Mouse (Mus musculus) kidney, adult 8-10 months (tissue): ENCODE measurements around the gene Kcnj12.
A peak's percentile ranks its signal among the peaks of the same experiment; 100 is the strongest.

ENCODE experiments used
- DNase-seq, 2 experiments: peaks; one replicate each; pipeline ENCODE4 v3.0.0; 2022

The Kcnj12 gene

DNA sequence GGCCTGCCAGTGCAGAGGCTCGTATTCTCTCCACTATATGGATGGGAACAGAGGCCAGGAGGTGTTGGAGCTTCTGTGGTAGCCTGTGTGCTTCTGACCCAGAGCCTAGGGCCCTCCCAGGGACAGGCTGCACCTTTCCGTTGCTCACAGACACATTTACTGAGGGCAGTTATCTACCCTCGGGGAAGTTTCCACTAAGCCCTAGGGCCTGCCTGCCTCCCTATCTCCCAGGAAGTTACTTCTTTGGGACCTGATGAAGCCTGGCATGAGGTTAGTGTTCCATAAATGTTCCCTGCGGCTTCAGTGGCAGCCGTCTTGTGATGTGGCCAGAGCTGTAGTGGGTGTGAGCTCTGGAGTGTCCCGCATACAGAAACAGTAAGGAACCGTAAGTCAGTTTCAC is 3.2 kb downstream of the Kcnj12 start:
- no peak for DNase-seq

DNA sequence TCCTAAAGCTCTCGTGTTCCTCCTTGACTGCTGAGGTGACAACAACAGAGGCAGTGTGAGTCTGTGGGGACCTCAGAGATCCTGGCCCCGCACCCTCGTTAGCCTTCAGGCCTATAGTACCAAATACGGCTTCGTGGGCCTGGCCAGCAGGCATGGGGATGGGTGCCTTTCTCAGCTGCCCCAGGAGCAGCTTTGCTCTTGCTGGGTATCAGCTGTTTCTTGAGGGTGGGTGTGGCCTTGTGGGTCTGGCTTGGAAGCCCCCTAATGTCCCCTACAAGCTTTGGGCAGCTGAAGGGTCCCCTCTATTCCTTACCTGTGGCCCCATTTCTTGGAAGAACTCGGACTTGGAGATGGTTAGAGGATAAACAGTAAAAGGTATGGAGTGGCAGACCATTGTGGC is 4.0 kb downstream of the Kcnj12 start:
- DNase-seq = no peak

DNA sequence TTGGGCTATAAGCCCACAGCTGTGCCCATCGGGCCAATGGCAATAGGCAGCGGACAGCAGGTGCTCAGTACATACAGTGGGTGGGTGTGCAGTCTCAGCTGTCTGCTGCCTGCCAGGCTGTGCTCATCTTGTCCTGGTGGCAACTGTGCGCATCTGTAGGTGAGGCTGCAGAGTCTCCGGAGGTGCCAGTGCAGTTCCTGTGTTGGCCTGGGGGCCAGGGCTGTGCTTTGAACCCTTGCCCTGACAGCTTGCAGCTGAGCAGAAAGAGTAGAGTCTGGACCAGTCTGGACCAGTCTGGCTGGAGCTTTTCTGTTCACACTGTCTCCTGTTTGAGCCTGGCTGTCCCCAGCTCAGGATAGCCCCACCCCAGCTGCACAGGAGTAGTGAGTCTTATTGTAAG is 4.8 kb downstream of the Kcnj12 start:
- no peak for DNase-seq

DNA sequence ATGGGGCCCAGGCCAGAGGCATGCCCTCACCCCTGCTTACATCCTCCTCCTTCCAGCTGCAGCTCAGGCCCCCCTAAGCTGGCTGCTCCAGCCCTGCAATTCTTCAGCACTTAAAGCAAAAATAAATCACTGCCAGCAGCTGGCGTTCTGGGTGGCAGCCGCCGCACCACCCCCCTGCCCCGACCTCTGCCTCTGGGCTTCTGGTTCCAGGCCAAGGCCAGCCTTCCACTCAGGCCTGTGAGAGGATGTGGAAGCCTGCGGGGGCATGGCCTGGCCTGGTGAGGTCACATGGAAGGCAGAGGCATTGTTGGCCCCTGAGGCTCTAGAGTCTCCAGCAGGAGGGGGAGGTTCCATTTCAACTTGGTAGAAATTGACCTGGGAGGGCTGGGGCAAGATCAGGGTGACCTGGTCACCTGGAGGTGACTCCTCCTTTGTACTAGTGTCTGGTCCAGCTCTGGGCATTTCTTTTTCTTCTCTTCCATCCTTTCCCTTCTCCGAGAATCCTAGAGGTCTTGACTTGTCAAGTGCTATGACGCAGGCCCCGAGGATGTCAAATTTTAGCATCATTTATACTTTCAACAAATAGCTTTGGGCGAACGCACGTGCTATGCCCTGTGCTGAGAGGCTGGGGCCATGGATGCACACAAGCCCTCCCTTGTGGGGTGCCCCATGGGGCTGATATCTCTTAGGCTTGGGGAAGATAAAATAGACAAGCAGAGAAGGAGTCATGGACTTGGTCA is 6.0 kb downstream of the Kcnj12 start:
- peak; percentile 57 to 63 for DNase-seq

DNA sequence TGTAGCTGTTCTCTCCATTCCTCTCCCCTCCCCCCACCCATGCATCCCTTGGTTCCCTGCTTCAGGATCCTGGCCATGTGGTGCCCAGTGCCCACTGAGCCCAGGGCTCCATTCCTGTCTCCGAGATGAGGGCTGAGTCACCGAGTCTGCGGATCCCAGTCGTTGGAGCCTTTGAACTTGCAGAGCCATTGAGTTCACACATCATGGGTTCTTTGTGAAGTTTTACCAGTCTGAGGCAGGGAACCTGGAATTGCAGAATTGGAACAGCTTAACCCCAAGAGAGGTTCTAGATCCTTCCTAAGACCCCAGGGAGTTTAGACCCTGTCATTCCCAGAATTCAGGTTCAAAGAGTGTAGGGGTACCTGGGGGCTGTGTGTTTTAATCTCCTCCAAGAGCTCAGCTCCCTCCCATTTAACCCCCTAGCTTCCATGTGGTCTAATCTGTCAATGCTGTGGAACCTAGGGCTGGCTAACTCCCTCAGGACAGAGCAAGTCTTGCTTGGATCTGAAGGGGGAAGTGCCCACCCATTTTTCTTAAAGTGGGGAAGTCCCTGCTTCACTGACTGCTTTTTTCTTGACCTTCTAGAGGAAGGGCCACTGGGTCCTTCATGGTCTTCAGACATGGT is 6.9 kb downstream of the Kcnj12 start:
- DNase-seq = no peak

DNA sequence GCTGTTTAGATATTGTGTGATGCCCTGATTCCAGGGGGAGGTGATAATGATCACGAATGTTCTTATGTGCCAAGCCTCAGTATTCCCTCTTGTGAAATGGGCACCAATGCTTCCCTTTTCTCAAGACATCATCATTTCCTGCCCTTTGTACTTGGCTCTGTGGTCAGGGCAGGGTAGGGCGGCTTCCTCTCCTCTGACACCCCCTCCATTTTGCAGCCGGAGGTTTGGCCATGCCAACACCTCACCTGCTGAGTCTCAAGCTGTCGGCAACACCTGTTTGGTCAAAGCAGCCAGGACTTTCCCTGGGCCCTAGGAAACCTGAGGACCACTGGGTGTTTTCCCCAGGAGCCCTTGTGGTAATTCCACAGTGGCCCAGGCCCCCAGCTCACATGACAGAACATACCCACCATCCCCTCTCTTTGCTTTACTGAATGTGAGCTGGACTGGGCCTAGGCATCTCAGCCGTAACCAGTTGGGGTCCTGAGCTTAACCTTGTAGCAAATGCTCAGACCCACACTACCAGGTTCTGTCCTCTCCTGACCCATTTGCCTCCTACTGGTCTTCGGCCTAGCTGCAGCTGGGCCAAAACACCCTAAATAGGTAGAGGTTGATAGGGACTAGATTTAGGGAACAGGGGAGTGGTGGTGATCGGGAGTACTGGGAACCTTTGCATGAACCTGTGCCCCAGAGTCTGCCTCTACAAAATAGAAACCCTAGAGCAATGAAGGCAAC is 7.7 kb downstream of the Kcnj12 start:
- DNase-seq = no peak

DNA sequence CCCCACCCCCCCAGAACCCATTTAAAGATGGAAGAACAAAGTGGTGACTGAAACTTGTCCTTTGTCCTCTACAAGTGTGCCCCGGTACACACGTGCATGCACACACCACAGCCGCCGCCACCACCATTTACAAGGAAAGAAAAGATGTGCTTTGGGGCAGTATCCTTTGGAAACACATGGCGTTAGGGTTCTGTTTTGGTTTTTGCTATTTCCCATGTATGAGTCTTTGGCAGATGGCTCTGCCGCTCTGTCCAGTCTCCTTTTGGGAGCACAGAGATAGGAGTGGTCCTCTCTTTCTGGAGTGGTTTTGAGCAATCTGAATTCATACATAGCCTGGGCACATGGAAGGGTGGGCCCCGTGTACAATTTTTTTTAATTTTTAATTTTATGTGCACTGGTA is 8.8 kb downstream of the Kcnj12 start:
- DNase-seq = no peak

DNA sequence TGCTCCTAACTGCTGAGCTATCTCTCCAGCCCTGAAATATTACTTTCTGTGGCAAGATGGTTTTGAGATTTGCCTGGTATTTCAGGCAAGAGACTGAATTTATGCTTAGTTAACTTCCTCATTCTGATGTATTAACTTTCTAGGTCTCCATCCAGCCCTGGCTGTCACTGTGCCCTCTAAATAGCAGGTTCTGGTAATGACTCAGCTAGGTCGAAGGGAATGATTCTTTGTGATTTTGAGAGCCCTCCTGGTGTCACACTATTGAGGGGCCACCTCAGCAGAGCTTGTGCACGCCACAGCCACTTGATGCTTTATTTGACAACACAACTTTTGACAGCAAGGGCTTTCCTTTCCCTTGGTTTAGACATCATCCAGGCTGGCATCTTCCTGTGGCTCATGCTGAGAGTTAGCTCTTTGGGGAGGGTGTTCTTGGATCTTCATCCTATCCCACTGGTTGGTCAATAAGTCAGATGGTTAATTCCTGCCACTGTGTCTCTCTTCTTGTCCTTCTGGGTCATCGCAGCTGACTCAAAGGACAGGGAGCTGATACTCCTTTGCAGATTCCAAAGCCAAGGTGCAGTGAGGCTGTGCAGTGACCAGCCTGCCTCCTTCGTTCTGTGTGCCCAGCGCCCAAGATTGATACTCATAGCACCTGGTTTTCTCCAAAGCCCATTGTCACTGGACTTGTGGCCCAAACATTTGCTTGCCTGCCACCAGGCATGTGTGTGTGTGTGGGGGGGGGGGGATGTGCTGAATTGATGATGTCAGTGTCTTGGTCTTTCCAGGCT is 9.5 kb downstream of the Kcnj12 start:
- no peak for DNase-seq

DNA sequence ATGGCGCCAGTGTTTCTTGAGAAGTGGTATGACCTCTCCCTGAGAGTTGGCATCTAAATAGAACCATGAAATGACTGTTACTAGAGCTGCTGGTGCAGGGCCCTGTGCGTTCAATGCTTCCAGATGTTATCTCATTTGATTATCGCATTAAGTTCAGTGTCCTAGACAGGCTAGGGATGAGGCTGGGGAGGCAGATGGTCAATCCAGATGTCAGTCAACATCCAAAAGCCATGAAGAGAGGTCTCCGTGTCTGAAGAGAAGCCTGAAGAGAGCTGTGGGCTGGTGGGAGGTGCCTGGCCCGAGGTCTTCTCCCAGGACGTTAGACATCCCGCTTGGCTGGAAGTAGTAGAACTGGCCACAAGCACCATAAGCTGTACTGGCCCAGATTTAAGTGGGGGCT is 10.1 kb downstream of the Kcnj12 start:
- DNase-seq = no peak

DNA sequence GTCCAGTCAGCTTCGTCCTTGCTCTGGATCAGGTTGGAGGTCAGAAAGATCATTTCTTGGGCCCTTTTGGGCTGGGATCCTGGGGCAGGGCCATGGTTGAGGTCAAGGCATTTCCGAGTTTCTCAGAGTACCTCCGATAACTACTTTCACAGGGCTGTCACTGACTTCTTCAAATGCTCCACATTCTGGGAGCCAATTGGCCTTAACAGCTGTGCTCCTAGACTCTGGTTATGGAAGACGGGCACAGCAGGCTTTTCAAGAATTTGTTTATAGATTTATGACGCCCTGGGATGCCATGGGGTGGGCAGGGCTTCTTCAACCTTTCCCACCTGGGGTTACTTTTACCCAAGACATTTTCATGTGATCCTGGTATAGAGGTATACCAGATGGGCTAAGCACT is 10.8 kb downstream of the Kcnj12 start:
- DNase-seq = no peak

DNA sequence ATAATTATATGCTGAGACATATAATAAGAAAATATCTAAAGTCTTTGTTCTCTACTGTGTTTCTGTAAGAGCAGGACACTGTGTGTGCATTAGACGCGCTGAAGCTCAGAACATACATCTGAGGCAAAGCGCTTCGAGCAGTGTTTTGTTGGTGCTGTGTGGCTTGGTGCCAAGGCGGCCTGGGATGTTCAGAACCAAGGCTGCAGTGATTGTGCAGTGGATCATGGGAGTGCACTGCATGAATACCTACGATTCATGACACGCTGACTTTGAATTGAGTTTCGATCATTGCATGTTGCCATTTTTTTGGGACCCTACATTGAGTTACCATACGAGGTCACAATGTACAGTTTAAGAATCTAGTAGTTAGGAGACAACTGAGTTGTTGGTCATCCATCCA is 14.3 kb downstream of the Kcnj12 start:
- DNase-seq = no peak

DNA sequence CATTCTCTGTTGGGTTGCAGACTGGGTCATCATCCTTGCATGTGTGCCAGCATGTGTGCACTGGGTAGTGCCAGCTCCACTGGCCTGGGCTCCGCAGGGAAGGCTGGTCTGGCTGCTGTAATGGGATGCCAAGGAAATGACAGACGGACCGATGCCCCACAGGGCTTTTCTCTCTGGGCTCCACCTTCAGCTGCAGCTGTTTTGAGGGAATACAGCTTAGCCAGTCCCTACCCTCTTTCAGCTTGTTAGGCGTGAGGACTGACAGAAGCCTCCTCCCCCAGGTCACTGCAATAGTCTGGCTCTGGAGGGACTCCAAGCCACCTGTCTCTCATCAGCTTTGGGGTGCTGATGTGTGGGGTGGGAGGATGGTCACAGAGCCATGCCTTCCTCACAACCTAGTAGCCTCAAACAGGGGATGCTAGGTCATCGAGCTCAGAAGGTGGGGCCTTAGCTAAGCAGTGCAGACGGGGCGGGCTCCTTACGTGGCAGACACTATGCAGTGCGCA is 16.0 kb downstream of the Kcnj12 start:
- no peak for DNase-seq

DNA sequence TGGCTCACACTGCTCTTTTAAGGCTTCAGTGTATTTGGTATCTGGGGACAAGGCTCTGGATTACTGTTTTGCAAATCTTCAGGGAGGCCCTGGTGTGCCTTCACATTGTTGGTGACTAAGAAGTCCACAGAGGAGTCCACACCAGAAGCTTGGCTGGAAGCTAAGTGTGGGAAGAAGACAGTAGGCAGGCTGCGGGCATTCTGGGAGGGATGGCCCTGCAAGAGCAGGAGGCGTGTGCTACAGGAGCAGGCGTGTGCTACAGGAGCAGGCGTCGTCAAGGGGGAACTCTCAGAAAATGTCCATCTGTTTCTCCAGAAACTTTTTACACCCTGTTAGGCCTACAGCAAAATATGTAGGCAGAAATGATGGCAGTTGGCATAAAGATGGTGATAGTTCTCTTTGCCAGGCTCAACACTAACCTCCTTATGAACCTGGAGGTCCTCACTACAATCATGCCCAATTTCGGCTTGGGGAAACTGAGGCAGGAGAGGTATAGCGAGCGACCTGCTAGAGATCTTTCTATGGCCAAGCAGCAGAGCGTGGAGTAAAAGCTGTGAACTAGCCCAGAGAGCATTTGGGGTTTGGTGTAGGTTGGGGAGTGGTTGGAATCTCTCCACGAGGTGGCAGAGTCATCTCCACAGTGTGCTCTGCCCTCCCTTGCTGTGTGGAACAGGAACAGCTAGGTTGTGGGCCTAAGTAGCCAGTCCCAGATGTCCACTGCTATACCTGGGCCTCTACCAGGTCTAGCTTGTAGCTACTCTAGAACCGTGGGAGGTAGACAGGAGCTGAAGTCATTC is 18.7 kb downstream of the Kcnj12 start:
- DNase-seq = no peak

DNA sequence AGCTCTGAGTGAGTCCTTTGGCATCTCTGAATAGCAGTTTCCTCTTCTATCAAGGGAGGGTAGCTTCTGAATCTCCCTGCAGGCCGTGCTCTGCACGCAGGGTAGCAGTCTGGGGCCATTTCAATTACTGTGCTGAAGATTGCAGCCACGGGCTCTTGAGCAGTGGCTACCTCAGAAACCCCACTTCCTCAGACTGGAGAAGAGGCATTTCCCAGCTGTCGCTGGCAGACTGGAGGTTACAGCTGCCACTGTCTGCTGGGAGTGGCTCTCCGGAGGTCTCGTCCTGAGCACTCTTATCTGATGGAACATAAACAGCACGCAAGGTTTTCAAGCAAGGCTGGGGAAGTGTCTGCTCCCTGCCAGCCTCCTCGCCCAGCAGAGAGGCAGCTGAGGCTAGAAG is 20.2 kb downstream of the Kcnj12 start:
- no peak for DNase-seq

DNA sequence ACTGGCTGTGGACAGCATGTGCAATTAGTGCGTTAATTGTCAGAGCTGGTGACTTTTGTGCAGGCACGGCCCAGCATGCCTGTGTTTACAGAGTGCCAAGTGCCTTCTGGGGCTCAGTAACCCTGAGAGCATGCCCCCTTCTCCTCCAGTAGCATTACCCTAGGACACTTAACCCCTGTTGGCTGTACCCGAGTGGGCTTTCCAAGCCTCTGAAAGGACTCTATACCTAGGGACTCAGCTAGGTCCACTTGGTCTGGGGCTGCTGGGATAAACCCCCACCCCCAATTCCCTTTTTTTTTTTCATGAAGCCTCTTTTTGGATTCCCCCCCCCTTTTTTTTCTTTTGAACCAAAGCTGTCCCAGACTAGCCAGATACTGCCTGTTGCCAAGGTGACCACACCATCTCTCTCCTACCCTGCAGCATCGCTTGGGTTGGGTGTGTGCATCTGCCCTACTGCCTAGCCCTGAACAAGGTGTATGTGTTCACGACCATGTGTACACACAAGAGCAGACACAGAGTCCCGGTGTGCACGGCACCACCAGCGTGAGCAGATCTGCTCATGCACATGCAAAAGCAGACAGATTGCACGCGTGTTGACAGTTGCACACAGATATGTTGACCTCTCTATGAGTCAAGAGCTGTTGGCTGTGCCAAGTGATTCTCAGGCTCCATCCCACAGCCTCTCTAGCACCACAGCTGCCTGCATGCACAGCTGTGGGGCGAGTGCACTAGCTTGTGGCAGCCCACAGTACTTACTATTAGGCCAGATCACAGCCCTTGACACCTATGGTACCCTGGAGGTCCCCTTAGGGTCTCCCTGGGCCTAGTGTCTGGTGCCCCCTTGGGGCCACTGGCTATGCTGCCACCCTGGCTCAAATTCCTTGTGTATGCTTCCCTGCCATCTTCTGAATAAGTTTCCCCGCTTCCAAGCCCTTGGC is 21.0 kb downstream of the Kcnj12 start:
- no peak for DNase-seq

DNA sequence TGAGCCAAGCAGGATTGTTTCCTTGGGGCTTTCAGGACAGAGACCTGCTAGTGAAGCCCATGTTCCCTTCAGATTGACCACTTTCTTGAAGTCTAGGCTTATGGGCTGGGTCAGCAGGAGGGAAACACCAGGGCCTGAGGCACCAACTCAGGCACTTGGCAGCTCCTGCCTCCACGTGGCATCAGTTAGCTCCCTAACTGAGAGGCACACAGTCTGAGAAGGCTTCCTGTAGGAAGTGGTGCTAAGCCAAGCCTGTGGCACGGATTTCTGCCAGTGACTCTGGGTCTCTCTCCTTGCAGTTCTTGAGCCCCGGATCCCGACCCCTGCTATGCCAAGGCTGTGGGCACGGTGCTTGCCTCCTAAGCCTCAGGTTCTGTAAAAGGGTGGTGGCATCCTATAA is 22.4 kb downstream of the Kcnj12 start:
- no peak for DNase-seq

DNA sequence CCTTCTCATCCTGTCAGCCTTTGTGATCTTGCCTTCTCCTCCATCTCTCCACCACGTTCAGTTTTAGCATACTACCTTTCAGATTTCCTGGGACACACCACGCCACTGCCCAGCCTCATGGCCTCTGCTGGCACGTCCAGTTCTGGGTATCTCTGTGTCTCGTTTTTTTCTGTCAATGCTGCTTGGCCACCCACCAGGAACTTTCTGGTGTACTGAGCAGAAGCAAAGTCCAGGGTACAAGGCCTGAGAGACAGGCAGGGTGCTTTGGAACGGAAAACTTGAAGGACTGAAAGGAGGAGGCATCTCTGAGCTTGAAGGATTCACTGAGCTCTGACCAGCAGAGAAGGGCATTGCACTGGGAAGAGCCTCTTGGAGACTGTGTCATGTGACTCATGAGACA is 25.1 kb downstream of the Kcnj12 start:
- DNase-seq = peak; percentile 70 to 76

DNA sequence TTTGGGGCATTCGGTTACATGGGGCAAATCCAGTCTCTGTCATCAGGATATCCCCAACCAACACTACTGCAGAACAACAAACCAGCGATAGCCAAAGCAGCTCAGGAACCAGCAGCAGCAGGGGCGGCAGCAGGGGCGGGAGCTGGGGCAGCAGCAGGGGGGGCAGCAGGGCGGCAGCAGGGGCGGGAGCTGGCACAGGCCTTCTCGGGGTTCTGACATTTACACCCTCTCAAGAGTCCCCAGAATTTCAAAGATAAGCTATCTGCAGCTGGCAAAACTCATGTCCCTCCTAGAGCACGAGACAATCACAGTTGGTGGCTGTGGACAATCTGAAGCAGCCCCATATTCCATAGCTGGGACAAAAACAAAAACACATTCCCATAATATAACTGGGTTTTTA is 28.8 kb downstream of the Kcnj12 start:
- DNase-seq = no peak

DNA sequence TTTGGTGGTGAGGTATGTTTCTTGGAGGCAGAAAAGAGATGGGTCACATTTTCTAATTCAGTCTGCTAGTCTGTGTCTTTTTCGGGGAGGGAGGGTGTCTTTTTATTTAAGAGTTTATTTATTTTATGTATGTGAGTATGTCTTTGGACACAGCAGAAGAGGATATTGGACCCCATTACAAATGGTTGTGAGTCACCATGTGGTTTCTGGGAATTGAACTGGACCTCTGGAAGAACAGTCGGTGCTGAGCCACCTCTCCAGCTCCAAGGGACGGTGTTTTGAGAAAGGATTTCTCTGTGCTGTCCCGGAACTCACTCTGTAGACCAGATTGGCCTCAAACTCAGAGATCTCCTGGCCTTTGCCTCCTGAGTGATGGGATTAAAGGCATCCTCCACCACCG is 34.5 kb downstream of the Kcnj12 start:
- no peak for DNase-seq

DNA sequence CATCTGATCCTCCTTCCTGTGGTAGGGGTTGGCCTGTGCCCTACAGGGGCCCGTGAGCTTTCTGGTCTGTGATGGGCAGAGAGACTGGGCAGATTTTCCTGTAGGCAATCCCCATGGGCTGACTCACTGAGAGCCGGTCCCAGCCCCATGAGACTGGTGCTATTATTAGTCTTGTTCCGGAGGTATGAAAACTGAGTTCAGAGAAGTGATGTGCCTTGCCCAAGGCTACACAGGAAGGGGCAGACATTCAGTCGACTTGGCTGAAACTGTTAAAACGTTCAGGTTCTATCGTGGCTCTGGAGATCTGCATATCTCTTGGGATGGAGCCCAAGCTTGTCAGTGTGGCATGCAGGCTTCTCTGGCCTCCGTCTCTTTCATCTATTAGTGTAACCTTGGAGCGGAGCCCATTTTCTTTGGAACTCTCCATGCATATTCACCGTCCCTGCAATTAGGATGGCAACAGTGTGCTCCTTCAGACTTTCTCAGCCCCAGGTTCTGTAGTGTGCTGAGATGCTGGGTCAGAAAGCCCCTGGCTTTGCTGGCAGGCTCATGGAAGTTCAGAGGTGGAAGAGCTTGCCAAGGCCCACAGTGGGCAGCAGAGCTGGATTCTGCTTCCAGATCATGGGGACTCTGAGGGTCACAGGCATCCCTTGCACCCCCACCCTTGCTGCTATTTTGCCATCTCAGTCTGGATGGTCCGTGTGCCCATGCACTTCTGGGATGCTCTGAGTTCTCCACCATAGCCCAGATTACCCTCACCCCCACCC is 37.5 kb downstream of the Kcnj12 start:
- no peak for DNase-seq
